8 mouse cellular contexts compared by ENCODE assay signal in the genomic region with DNA sequence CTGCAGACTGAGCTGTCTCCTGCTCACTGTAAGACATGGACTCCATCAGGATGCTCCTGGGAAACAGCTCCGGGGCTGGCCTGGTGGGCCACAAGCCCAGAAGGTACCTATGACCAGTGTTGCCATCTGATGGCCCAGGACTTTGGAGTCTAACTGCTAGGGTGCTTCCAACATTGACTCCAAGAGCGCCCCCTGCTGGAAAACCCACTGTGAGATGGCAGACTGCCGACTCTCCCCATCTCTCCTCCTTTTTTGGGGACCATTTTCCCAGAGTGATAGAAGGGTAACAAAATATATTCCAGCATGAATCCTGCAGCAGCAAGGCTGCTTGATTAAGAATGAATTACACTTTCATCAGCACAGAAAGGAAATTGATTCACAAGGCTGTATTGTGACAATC. TPM values are rescaled to one million over a fixed set of nuclear protein-coding genes. Genes with fewer than 3 reads are reported as not detected.
DNase-seq lines count a peak whose midpoint lies in the region; ATAC-seq lines count a peak whose summit lies in the region.

No protein-coding gene starts in this region.

- H3K36me3 ChIP-seq in kidney, embryonic 15.5 days: peaks cover 49% of the 10 kb centered on the region
- peaks cover 58% of the 10 kb centered on the region for H3K36me3 ChIP-seq in hindbrain, embryonic 10.5 days
- peaks cover 52% of the 10 kb centered on the region for H3K36me3 ChIP-seq in limb, embryonic 10.5 days
- peaks cover 5% of the 10 kb centered on the region for H3K36me3 ChIP-seq in neural tube, embryonic 15.5 days

- H3K4me1 ChIP-seq in kidney, embryonic 15.5 days: no peaks in the 10 kb centered on the region
- no peaks in the 10 kb centered on the region for H3K4me1 ChIP-seq in hindbrain, embryonic 10.5 days (replicated peaks)
- H3K4me1 ChIP-seq in limb, embryonic 10.5 days: no peaks in the 10 kb centered on the region
- peaks cover 28% of the 10 kb centered on the region for H3K4me1 ChIP-seq in neural tube, embryonic 15.5 days

- H3K27ac ChIP-seq in kidney, embryonic 15.5 days: no peak overlapping the region
- H3K27ac ChIP-seq in hindbrain, embryonic 10.5 days: no peak overlapping the region
- no peak overlapping the region for H3K27ac ChIP-seq in limb, embryonic 10.5 days
- peak overlapping the region; percentile 62; the same call in 1 of the 2 replicates for H3K27ac ChIP-seq in neural tube, embryonic 15.5 days (replicated peaks)

- H3K27me3 ChIP-seq in kidney, embryonic 15.5 days: no peaks in the 10 kb centered on the region
- no peaks in the 10 kb centered on the region for H3K27me3 ChIP-seq in hindbrain, embryonic 10.5 days (ENCODE audit: insufficient read depth, poor library complexity, severe bottlenecking)
- H3K27me3 ChIP-seq in limb, embryonic 10.5 days (ENCODE audit: low read depth, poor library complexity, severe bottlenecking): no peaks in the 10 kb centered on the region
- H3K27me3 ChIP-seq in neural tube, embryonic 15.5 days (replicated peaks): no peaks in the 10 kb centered on the region

- H3K9ac ChIP-seq in kidney, embryonic 15.5 days: no peak overlapping the region
- H3K9ac ChIP-seq in neural tube, embryonic 15.5 days (replicated peaks): no peak overlapping the region

- DNase-seq in kidney, adult 18-20 months: peak; percentile 67
- peak; percentile 37 for DNase-seq in T-cell, adult 2 months (ENCODE audit: low spot score)
- DNase-seq in cerebellum, postnatal 14 days: peak; percentile 75 to 85
- DNase-seq in hindbrain, embryonic 10.5 days (ENCODE audit: low spot score): peak; percentile 65
- DNase-seq in limb, embryonic 10.5 days (ENCODE audit: low spot score): peak; percentile 72
- DNase-seq in urinary bladder, postnatal 14 days (ENCODE audit: low spot score): peak; percentile 77

- H3K9me3 ChIP-seq in kidney, embryonic 15.5 days (replicated peaks): no peaks in the 10 kb centered on the region
- no peaks in the 10 kb centered on the region for H3K9me3 ChIP-seq in hindbrain, embryonic 10.5 days
- no peaks in the 10 kb centered on the region for H3K9me3 ChIP-seq in limb, embryonic 10.5 days (replicated peaks)
- H3K9me3 ChIP-seq in neural tube, embryonic 15.5 days (replicated peaks): no peaks in the 10 kb centered on the region

- no peak overlapping the region for H3K4me2 ChIP-seq in kidney, embryonic 15.5 days
- H3K4me2 ChIP-seq in neural tube, embryonic 15.5 days: no peak overlapping the region

- WGBS in kidney, embryonic 15.5 days: 28% methylated on average over 3 of the region's 3 CpGs
- 36% methylated on average over 3 of the region's 3 CpGs for WGBS in hindbrain, embryonic 10.5 days
- WGBS in limb, embryonic 10.5 days: 28% methylated on average over 3 of the region's 3 CpGs
- WGBS in neural tube, embryonic 15.5 days: 29% methylated on average over 3 of the region's 3 CpGs

- H3K4me3 ChIP-seq in kidney, embryonic 15.5 days (replicated peaks): no peak overlapping the region
- H3K4me3 ChIP-seq in hindbrain, embryonic 10.5 days: no peak overlapping the region
- H3K4me3 ChIP-seq in limb, embryonic 10.5 days: no peak overlapping the region
- no peak overlapping the region for H3K4me3 ChIP-seq in neural tube, embryonic 15.5 days (replicated peaks)

- ATAC-seq in kidney, embryonic 15.5 days (replicated peaks; ENCODE audit: low FRiP score): no peak
- ATAC-seq in neural tube, embryonic 15.5 days (ENCODE audit: low FRiP score): no peak

RNA-seq across cellular contexts. Expression of gene Cabp7, which starts 26.3 kb away (rescaled TPM):
- polyA plus RNA-seq in kidney, embryonic 15.5 days (2015; fragmentation: Nextera tagmentation; extraction: Ambion mirVana): 0.10 and 0.17 TPM in 2 replicates
- 0.61 and 1.4 TPM in 2 replicates for polyA plus RNA-seq in hindbrain, embryonic 10.5 days (2016; fragmentation: Nextera tagmentation; extraction: Ambion mirVana)
- polyA plus RNA-seq in limb, embryonic 10.5 days (2016; fragmentation: Nextera tagmentation; extraction: Ambion mirVana): 0.10 and 0.13 TPM in 2 replicates
- polyA plus RNA-seq in neural tube, embryonic 15.5 days (2015; fragmentation: Nextera tagmentation; extraction: Ambion mirVana): 2.9 and 4.2 TPM in 2 replicates
